Mouse (Mus musculus) heart, postnatal 10 days (tissue): ENCODE measurements around the gene Plod3. TPM values are rescaled to one million over a fixed set of nuclear protein-coding genes. Genes with fewer than 3 reads are reported as not detected.

Experiments used
- DNase-seq, 2 experiments: peaks; one replicate each; pipeline ENCODE4 v3.0.0; 2021
- intact Hi-C: fragments of 180-260 bp; cut with DNase I; formaldehyde crosslinking; loops from one replicate; pipeline ENCODE4 v1.15.1; 2025
- total RNA-seq, 2 experiments: library from RNA; stranded (reverse); gene quantifications; 2 replicates each; pipeline ENCODE4 v1.2.3; 2021

Gene Plod3
- total RNA-seq, 2 experiments from 2014 or later, result 45.0 to 47.1 TPM

- intact Hi-C loops, result no loop called here
- peak; percentile 56 to 72 for DNase-seq
These were observed 23.2 kb downstream of the Plod3 start for GRCm38 (mm10) chr5:137009988-137010387.

- no peak for DNase-seq
- intact Hi-C loops, result no loop called here
These were observed 25.7 kb downstream of the Plod3 start for GRCm38 (mm10) chr5:137012401-137012950.

- intact Hi-C loops, result no loop called here
- no peak for DNase-seq
These were observed 29.1 kb downstream of the Plod3 start for GRCm38 (mm10) chr5:137015913-137016312.

DNA sequence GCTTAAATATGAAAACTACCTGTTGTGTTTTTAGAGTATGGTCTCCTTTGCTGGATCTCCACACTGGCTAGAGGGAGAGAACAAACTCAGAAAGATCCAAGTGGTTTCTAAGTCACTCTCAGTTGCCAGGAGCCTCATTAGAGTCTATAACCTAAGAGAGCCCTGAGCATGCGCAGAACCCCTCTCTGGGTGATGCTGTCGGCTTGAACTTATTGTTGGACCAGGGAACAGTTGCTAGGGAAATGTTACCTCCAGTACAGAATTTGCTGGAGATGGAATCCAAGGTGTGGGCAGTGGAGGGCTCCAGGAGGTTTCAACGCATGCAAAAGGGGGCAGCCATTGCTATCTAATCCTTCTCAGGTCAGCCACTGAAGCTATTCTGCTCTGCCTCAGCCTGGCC is 37.5 kb downstream of the Plod3 start:
- DNase-seq, result no peak
- intact Hi-C loops, result loop anchor here (2.0 kb wide), 1 partner anchor 38 kb away; no protein-coding TSS in a partner anchor

GRCm38 (mm10) chr5:137025132-137025531 is 38.3 kb downstream of the Plod3 start:
- intact Hi-C loops, result loop anchor here (1.0 to 2.0 kb wide), 2 partner anchors 38 to 82 kb away; no protein-coding TSS in a partner anchor
- DNase-seq, result peak; percentile 77 to 89

- DNase-seq, result no peak
- intact Hi-C loops, result no loop called here
These were observed 39.3 kb downstream of the Plod3 start, which contains the start of gene Vgf for GRCm38 (mm10) chr5:137026092-137026491. TSS of gene Vgf (plus strand) at chr5:137026392.

DNA sequence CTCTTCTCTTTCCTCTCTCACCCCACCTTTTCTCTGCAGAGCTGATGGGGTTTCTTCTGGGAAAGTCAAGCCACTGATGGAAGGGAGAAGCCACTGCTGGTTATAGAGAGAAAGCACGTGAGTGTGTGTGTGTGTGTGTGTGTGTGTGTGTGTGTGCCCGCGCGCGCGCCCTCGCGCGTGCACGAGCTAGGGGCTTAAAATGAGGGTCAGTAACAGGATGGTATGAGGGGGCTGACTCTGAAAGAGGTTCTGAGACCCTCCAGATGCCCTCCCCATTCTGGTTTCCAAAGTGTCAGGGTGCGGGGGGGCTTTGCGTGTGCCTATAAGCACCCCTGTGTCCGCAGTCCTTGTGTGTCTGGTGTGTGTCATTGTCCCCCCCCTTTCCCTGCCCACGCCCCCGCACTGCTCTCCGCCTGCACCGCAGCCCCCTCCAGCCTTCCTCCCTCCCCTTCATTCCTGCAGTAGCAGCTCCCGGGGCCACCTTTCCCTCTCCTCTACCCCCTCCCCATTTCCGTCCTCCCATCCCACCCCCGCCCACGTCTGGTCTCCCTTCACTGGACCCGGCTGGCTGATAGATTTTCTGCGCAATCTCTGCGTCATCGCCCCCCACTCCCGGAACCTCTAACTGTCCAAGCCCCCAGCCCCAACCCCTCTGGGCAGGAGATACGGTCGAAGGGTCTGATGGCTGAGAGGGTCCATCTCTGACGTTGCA is 41.9 kb downstream of the Plod3 start:
- no peak for DNase-seq
- intact Hi-C loops, result no loop called here

DNA sequence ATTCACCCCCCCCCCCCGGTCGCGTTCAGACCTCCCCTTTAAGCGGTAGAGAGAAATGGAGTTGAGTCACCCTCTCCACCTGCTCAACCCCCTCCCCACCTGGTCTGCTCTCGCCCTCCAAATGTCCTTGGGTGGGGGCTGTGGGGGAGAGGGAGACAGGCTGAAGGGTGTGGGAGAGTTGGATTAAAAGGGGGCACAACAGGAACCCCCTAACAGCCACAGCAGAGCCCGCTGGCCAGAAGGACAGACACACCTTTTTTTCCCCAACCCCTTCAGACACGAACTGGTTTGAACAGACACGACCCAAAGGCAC is 42.4 kb downstream of the Plod3 start:
- intact Hi-C loops, result no loop called here

DNA sequence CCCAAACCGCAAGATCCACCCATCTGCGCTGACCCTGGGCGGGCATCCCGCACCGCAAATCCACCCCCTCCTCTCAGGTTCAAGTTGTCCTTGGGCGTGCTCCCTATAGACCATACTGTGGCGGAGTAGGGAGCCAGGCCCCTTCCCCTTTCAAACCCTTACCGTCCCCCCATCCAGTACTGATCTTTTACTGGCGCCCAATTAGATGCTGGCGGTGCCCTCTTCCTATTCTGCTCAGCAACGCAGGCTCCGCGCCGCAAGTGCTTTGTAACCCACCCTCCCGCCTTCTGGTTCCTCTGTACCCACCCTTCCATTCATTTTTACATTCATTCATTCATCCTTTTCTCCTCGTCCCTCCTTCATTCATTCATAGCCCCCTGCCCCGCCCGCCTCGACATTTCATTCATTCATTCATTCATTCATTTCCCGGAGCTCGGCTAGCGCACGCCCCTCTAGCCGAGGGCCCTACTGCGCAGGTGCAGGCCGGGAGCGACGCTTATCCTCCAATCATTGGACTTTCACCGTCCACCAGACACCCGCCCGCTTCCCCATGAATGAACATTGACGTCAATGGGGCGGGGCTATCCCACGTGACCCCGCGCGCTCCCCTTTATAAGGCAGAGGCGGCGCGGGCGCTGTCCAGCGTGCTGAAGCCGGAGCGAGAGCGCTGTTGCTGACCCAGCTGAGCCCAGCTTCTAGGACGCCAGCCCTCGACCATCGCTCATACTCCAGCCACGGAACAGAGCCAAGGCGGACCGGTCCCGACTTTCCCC is 43.0 kb downstream of the Plod3 start:
- DNase-seq, result peak; percentile 96 to 98
- intact Hi-C loops, result no loop called here

More for the DNA sequence above, 42.4 kb downstream of the Plod3 start:
- DNase-seq, result no peak

DNA sequence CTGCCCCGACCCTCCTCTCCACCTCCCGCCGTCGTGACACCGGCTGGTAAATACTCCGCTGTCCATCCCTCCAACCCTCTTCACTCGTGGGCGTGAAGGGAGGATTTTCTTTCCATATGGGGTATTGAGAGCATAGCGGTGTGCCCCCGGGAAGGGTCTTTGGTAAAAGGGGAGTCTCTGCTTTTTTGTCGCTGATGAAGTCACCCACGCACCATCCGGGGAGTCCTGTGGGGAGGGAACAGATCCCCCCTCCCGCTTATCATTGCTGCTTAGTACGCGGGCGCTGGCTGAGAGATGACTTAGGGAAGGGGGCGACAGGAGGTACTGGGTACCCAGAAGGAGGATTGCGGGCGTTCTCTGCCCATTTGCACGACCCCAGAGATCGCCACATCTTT is 43.6 kb downstream of the Plod3 start:
- no peak for DNase-seq
- intact Hi-C loops, result no loop called here

DNA sequence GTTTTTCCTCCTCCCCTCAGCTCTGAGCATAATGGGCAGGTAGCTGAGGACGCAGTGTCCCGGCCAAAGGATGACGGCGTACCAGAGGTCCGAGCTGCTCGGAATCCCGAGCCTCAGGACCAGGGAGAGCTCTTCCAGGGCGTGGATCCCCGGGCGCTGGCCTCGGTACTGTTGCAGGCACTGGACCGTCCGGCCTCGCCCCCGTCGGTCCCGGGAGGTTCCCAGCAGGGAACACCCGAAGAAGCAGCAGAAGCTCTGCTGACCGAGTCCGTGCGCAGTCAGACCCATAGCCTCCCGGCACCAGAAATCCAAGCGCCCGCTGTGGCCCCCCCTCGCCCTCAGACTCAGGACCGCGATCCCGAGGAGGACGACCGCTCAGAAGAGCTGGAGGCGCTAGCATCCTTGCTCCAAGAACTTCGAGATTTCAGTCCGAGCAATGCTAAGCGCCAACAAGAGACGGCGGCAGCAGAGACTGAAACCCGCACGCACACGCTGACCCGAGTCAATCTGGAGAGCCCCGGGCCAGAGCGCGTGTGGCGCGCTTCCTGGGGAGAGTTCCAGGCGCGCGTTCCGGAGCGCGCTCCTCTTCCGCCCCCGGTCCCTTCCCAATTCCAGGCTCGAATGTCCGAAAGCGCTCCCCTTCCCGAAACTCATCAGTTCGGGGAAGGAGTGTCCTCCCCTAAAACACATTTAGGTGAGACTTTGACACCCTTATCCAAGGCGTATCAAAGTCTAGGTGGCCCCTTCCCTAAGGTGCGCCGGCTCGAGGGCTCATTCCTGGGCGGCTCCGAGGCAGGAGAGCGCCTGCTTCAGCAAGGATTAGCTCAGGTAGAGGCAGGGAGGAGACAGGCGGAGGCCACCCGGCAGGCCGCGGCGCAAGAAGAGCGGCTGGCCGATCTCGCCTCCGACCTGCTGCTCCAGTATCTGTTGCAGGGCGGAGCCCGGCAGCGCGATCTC is 44.5 kb downstream of the Plod3 start:
- intact Hi-C loops, result no loop called here

DNA sequence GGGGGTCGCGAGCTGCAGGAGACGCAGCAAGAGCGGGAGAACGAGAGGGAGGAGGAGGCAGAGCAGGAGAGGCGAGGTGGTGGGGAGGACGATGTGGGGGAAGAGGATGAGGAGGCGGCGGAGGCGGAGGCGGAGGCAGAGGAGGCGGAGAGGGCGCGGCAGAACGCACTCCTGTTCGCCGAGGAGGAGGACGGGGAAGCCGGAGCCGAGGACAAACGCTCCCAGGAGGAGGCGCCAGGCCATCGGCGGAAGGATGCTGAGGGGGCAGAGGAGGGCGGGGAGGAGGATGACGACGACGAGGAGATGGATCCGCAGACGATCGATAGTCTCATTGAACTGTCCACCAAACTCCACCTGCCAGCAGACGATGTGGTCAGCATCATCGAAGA is 45.2 kb downstream of the Plod3 start:
- intact Hi-C loops, result no loop called here
- peak; percentile 12 for DNase-seq

More for the DNA sequence above, 44.5 kb downstream of the Plod3 start:
- DNase-seq, result peak; percentile 57 to 69

DNA sequence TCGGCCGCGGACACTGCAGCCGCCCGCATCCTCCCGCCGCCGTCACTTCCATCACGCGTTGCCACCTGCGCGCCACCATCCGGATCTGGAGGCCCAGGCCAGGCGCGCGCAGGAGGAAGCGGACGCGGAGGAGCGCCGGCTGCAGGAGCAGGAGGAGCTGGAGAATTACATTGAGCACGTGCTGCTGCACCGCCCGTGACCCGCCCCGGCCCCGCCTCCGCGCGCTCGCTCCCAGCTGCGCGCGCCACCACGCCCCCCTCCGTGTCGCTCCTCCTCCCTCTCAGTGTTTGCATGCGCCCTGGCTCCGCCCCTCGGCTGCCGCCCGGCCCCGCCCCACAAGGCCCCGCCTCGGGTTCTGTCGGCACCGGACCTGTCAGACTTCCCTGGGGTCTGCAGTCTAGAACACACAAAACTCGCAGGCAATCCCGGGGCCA is 45.8 kb downstream of the Plod3 start:
- peak; percentile 86 to 88 for DNase-seq
- intact Hi-C loops, result no loop called here

- intact Hi-C loops, result no loop called here
- no peak for DNase-seq
These were observed 49.4 kb downstream of the Plod3 start for GRCm38 (mm10) chr5:137036211-137036610.

DNA sequence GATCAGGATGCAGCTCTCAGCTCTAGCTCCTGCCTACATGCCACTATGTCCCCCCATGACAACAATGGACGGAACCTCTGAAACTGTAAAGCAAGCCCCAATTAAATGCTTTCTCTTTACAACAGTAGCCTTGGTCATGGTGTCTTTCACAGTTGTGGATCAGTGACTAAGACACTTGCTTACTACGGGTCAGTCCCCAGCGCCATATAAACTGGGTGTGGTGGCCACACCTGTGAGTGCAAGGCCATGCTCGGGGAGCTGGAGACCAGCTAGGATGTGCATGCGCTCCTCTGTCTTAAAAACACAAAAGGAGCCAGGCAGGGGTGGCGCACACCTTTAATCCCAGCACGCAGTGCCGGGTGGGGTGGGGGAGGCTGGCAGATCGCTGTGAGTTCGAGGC is 52.6 kb downstream of the Plod3 start:
- intact Hi-C loops, result no loop called here
- no peak for DNase-seq

GRCm38 (mm10) chr5:137041442-137041841 is 54.6 kb downstream of the Plod3 start:
- intact Hi-C loops, result no loop called here
- no peak for DNase-seq

DNA sequence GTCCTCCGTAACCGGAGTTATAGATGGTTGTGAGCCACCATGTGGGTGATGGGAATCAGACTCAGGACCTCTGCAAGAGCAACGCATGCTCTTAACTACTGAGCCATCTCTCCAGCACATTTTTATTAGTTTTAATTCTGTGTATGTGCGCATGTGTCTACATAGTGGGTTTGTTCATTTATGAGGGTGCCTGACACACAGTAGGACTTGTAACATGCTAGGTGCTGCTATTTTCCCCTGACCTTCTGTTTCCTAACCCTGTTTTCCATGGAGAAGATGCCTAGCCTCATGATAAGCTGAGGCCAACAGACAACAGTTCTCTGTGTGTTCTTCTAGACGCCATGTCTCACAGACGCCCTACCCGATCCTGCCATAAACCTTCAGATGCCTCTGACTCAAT is 57.2 kb downstream of the Plod3 start:
- no peak for DNase-seq
- intact Hi-C loops, result no loop called here

- peak; percentile 97 to 98 for DNase-seq
- intact Hi-C loops, result no loop called here
These were observed 58.8 kb downstream of the Plod3 start, which contains the start of gene Ap1s1 for GRCm38 (mm10) chr5:137045402-137046323. TSS of gene Ap1s1 (minus strand) at chr5:137046135.
